In the genomic region with DNA sequence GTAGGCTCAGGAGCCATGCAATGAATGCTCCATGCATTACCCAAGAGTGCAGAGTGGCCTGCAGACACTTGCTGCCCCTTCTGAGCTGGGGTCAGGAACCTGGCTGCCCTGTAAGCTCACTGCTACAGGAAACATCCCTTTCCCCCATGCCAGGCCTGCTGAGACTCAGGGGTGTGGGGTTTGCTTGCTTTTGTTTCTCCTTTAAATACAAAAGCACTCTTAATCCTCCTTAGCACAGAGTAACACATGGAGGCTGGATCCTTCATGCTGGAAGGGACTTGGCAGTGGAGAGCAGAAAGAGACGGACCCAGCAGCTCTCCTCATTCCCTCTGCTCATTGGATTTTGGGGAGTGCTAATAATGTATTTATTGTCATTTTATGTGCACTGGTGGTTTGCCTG, we compare ENCODE assay signal across 17 mouse cellular contexts.
DNase-seq lines count a peak whose midpoint lies in the region; ATAC-seq and TF ChIP-seq lines count a peak whose summit lies in the region.
"Had no signal": no experiment of that assay in that cellular context is flagged by ENCODE, and none has a peak within 500 bp of the region (broad histone marks: within the 10 kb centered on the region; RNA-seq: fewer than 3 reads in every experiment).

No protein-coding gene starts in this region.

- no peak for ATAC-seq in hindbrain, embryonic 15.5 days (ENCODE audit: low FRiP score, low read depth)
- no peak for ATAC-seq in hindbrain, embryonic 14.5 days (ENCODE audit: low FRiP score)
- ATAC-seq in forebrain, postnatal 0 days: peak; percentile 47; the same call in 1 of the 2 replicates
- no peak for ATAC-seq in megakaryocyte, adult 5-6 weeks (ENCODE audit: poor library complexity, severe bottlenecking)

- no peak for TF ChIP-seq EP300 in heart, adult 2 months (IDR thresholded peaks at IDR 0.05; ENCODE audit: insufficient read depth, low read depth, low read length)

- H3K9ac ChIP-seq in hindbrain, embryonic 15.5 days: no peak overlapping the region
- H3K9ac ChIP-seq in hindbrain, embryonic 14.5 days: no peak overlapping the region
- H3K9ac ChIP-seq in forebrain, postnatal 0 days: no peak overlapping the region
- no peak overlapping the region for H3K9ac ChIP-seq in heart, adult 2 months (ENCODE audit: low read depth, low read length)
- H3K9ac ChIP-seq: heart, embryonic 12.5 days; limb, embryonic 13.5 days; neural tube, embryonic 13.5 days had no signal

- no peak for TF ChIP-seq CTCF in forebrain, postnatal 0 days (IDR thresholded peaks at IDR 0.05; ENCODE audit: low read depth)
- no peak for TF ChIP-seq CTCF in heart, adult 2 months (IDR thresholded peaks at IDR 0.05)

- 31% methylated on average over 1 of the region's 1 CpGs for WGBS in hindbrain, embryonic 15.5 days
- WGBS in hindbrain, embryonic 14.5 days: 29% methylated on average over 1 of the region's 1 CpGs
- WGBS in forebrain, postnatal 0 days: 13% methylated on average over 1 of the region's 1 CpGs
- 77% methylated on average over 1 of the region's 1 CpGs for WGBS in heart, adult 2 months

- peak overlapping the region; percentile 26; the same call in 1 of the 2 replicates for H3K27ac ChIP-seq in hindbrain, embryonic 15.5 days (replicated peaks)
- no peak overlapping the region for H3K27ac ChIP-seq in hindbrain, embryonic 14.5 days
- H3K27ac ChIP-seq in forebrain, postnatal 0 days (ENCODE audit: low read depth, low read length): no peak overlapping the region
- H3K27ac ChIP-seq in heart, adult 2 months: no peak overlapping the region
- H3K27ac ChIP-seq: limb, embryonic 13.5 days; neural tube, embryonic 13.5 days had no signal

- no peak for DNase-seq in hindbrain, embryonic 14.5 days (ENCODE audit: low spot score)
- peak; percentile 39 for DNase-seq in embryo, embryonic 11 days
- peak; percentile 57 for DNase-seq in forebrain, postnatal 0 days
- peak; percentile 45 for DNase-seq in retina, embryonic 14.5 days (ENCODE audit: low spot score)
- DNase-seq in heart, adult 2 months: no peak
- DNase-seq in urinary bladder, postnatal 14 days (ENCODE audit: low spot score): no peak
- DNase-seq: B cell, adult 2 months; cerebellum, postnatal 14 days; layer of hippocampus, postnatal 36 days; lung, adult 2 months had no signal

- TF ChIP-seq POLR2A in heart, adult 2 months (IDR thresholded peaks at IDR 0.05; ENCODE audit: insufficient read depth, low read depth, low read length): no peak

- H3K4me1 ChIP-seq in hindbrain, embryonic 15.5 days (replicated peaks): peaks cover 42% of the 10 kb centered on the region
- peaks cover 21% of the 10 kb centered on the region for H3K4me1 ChIP-seq in hindbrain, embryonic 14.5 days (replicated peaks; ENCODE audit: control insufficient read depth, insufficient read depth, low read length)
- peaks cover 11% of the 10 kb centered on the region for H3K4me1 ChIP-seq in forebrain, postnatal 0 days (ENCODE audit: insufficient read depth)
- no peaks in the 10 kb centered on the region for H3K4me1 ChIP-seq in heart, adult 2 months (ENCODE audit: control insufficient read depth, insufficient read depth, low read length)
- H3K4me1 ChIP-seq: heart, embryonic 12.5 days; megakaryocyte, embryonic 14.5 days had no signal

- H3K9me3 ChIP-seq in hindbrain, embryonic 15.5 days: no peaks in the 10 kb centered on the region
- no peaks in the 10 kb centered on the region for H3K9me3 ChIP-seq in hindbrain, embryonic 14.5 days (ENCODE audit: control insufficient read depth, low read length)
- no peaks in the 10 kb centered on the region for H3K9me3 ChIP-seq in forebrain, postnatal 0 days (ENCODE audit: low read length)
- H3K9me3 ChIP-seq: heart, embryonic 12.5 days; limb, embryonic 13.5 days; megakaryocyte, embryonic 14.5 days; neural tube, embryonic 13.5 days had no signal

- intact Hi-C loops in heart, adult 2 months (cut with DNase I): no loop called here

- 0 out of 2 replicates have a peak overlapping the region, but pooled peaks have one; percentile 18 for H3K4me2 ChIP-seq in hindbrain, embryonic 15.5 days
- no peak overlapping the region for H3K4me2 ChIP-seq in hindbrain, embryonic 14.5 days (replicated peaks)
- no peak overlapping the region for H3K4me2 ChIP-seq in forebrain, postnatal 0 days (ENCODE audit: low read depth)
- H3K4me2 ChIP-seq: heart, embryonic 12.5 days; limb, embryonic 13.5 days; neural tube, embryonic 13.5 days had no signal

- H3K27me3 ChIP-seq in hindbrain, embryonic 15.5 days: no peaks in the 10 kb centered on the region
- no peaks in the 10 kb centered on the region for H3K27me3 ChIP-seq in hindbrain, embryonic 14.5 days (ENCODE audit: control insufficient read depth, insufficient read depth, low read length)
- H3K27me3 ChIP-seq in forebrain, postnatal 0 days (ENCODE audit: insufficient read depth, low read length): no peaks in the 10 kb centered on the region
- no peaks in the 10 kb centered on the region for H3K27me3 ChIP-seq in heart, adult 2 months (ENCODE audit: control insufficient read depth, insufficient read depth, low read length)
- H3K27me3 ChIP-seq: limb, embryonic 13.5 days; neural tube, embryonic 13.5 days had no signal

- H3K4me3 ChIP-seq in hindbrain, embryonic 15.5 days: no peak overlapping the region
- no peak overlapping the region for H3K4me3 ChIP-seq in hindbrain, embryonic 14.5 days (replicated peaks; ENCODE audit: low read length)
- H3K4me3 ChIP-seq in forebrain, postnatal 0 days (ENCODE audit: low read depth, low read length): no peak overlapping the region
- no peak overlapping the region for H3K4me3 ChIP-seq in heart, adult 2 months
- H3K4me3 ChIP-seq: erythroblast, embryonic 14.5 days; heart, embryonic 12.5 days; limb, embryonic 13.5 days; megakaryocyte, embryonic 14.5 days; neural tube, embryonic 13.5 days had no signal

- H3K36me3 ChIP-seq in hindbrain, embryonic 15.5 days: no peaks in the 10 kb centered on the region
- H3K36me3 ChIP-seq in hindbrain, embryonic 14.5 days (replicated peaks; ENCODE audit: control insufficient read depth, insufficient read depth): no peaks in the 10 kb centered on the region
- H3K36me3 ChIP-seq in forebrain, postnatal 0 days (ENCODE audit: insufficient read depth): no peaks in the 10 kb centered on the region
- no peaks in the 10 kb centered on the region for H3K36me3 ChIP-seq in heart, adult 2 months (ENCODE audit: control insufficient read depth, insufficient read depth, low read length)
- H3K36me3 ChIP-seq: heart, embryonic 12.5 days; limb, embryonic 13.5 days; neural tube, embryonic 13.5 days had no signal

- no peaks in the 10 kb centered on the region for H3K79me2 ChIP-seq in heart, adult 2 months (replicated peaks; ENCODE audit: control insufficient read depth, insufficient read depth, low read length)

Comparison
In these comparisons a context has a peak if more than half of its experiments do, and no peak if none do; other contexts are left out.
1. DNase-seq: peak in embryo, embryonic 11 days (single experiment), forebrain, postnatal 0 days (single experiment) and retina, embryonic 14.5 days (single experiment); none in hindbrain, embryonic 14.5 days (single experiment), heart, adult 2 months (0 of 2) and urinary bladder, postnatal 14 days (single experiment).